Mouse (Mus musculus): ENCODE measurements around the gene Crat. TPM values are rescaled to one million over a fixed set of nuclear protein-coding genes. Genes with fewer than 3 reads are reported as not detected.
"Not testable (repeated sequence)": the region's sequence is repeated elsewhere in the genome, so short reads cannot be mapped to it uniquely, and the experiment has no call there.

The Crat gene
- total RNA-seq, 2 experiments from 2014 or later: 9.1 to 31.7 TPM

- ATAC-seq (replicated peaks; ENCODE audit: poor library complexity): peak; percentile 80
Measured at GRCm38 (mm10) chr2:30440701-30441517, 25.3 kb upstream of the Crat start.

GRCm38 (mm10) chr2:30440211-30440700, 24.6 kb upstream of the Crat start:
- ATAC-seq (replicated peaks; ENCODE audit: poor library complexity): no peak

- ATAC-seq (replicated peaks; ENCODE audit: poor library complexity): no peak
Measured at GRCm38 (mm10) chr2:30439631-30440030, 24.0 kb upstream of the Crat start.

- ATAC-seq (replicated peaks; ENCODE audit: poor library complexity): no peak
Measured at GRCm38 (mm10) chr2:30437791-30438190, 22.2 kb upstream of the Crat start.

GRCm38 (mm10) chr2:30436809-30437208, 21.2 kb upstream of the Crat start:
- no peak for ATAC-seq (replicated peaks; ENCODE audit: poor library complexity)

GRCm38 (mm10) chr2:30436156-30436545, 20.5 kb upstream of the Crat start:
- ATAC-seq (replicated peaks; ENCODE audit: poor library complexity): no peak

- ATAC-seq (replicated peaks; ENCODE audit: poor library complexity): peak; percentile 85
Measured at GRCm38 (mm10) chr2:30435326-30436155, 19.9 kb upstream of the Crat start.

GRCm38 (mm10) chr2:30429156-30429555, 13.5 kb upstream of the Crat start:
- peak; percentile 64 for ATAC-seq (replicated peaks; ENCODE audit: poor library complexity)

- ATAC-seq (replicated peaks; ENCODE audit: poor library complexity): no peak
Measured at GRCm38 (mm10) chr2:30421432-30421831, 5.8 kb upstream of the Crat start.

GRCm38 (mm10) chr2:30419112-30419511, 3.5 kb upstream of the Crat start:
- no peak for ATAC-seq (replicated peaks; ENCODE audit: poor library complexity)

- no peak for ATAC-seq (replicated peaks; ENCODE audit: poor library complexity)
Measured at GRCm38 (mm10) chr2:30418259-30418658, 2.6 kb upstream of the Crat start.

- peak; percentile 45 for ATAC-seq (replicated peaks; ENCODE audit: poor library complexity)
Measured at GRCm38 (mm10) chr2:30417595-30418165, 2.1 kb upstream of the Crat start.

GRCm38 (mm10) chr2:30417154-30417553, 1.5 kb upstream of the Crat start:
- ATAC-seq (replicated peaks; ENCODE audit: poor library complexity): not testable (repeated sequence)

- ATAC-seq (replicated peaks; ENCODE audit: poor library complexity): no peak
Measured at GRCm38 (mm10) chr2:30416649-30416965, 994 bp upstream of the Crat start.

- peak; percentile 59 for ATAC-seq (replicated peaks; ENCODE audit: poor library complexity)
Measured at GRCm38 (mm10) chr2:30415936-30416648, 479 bp upstream of the Crat start, which contains the start of gene Ptpa. Ptpa (plus strand) TSS chr2:30416039.

GRCm38 (mm10) chr2:30414681-30415080, 932 bp downstream of the Crat start:
- ATAC-seq (replicated peaks; ENCODE audit: poor library complexity): no peak

GRCm38 (mm10) chr2:30414101-30414500, 1.5 kb downstream of the Crat start:
- ATAC-seq (replicated peaks; ENCODE audit: poor library complexity): no peak

GRCm38 (mm10) chr2:30413038-30413973, 2.3 kb downstream of the Crat start:
- no peak for ATAC-seq (replicated peaks; ENCODE audit: poor library complexity)

- ATAC-seq (replicated peaks; ENCODE audit: poor library complexity): no peak
Measured at GRCm38 (mm10) chr2:30409454-30410176, 6.0 kb downstream of the Crat start.
